Mouse (Mus musculus): ENCODE measurements around the gene Ramp3. TPM values are rescaled to one million over a fixed set of nuclear protein-coding genes. Genes with fewer than 3 reads are reported as not detected.

Gene Ramp3
- polyA plus RNA-seq, 2 experiments, result 4.5 to 10.3 TPM

DNA sequence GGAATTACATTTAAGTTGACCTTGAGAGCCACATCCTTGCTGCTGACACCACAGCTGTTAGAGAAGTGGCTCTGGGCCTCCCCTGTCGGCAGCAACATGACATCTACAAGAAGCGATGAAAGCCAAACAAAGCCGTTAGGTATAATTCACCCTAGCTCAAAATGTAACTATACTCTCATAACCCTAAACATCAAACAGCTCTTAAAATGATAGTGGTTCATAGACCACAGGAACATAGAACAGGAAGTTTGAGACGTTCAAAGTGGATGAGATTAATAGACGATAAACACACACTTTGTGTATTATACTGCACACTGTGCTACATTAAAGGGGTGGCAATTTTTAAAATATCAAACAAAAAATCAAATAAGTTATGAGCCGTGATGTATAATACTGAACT, 46.5 kb downstream of the Ramp3 start:
- Histone ChIP-seq H3K36me3 (ENCODE audit: control insufficient read depth, insufficient read depth, low read length) (no peaks in the 10 kb centered on the region), H3K27me3 (ENCODE audit: control insufficient read depth, insufficient read depth, low read length) (no peaks in the 10 kb centered on the region), H3K9ac (ENCODE audit: low read depth, low read length, severe bottlenecking) (no peak overlapping the region), H3K27ac (replicated peaks; ENCODE audit: low read depth, low read length) (no peak overlapping the region), H3K4me2 (replicated peaks; ENCODE audit: low read depth, low read length, severe bottlenecking) (no peak overlapping the region), H3K4me1 (ENCODE audit: control insufficient read depth, insufficient read depth, low read length) (no peaks in the 10 kb centered on the region), H3K4me3 (replicated peaks; ENCODE audit: low read length) (no peak overlapping the region), H3K9me3 (ENCODE audit: control insufficient read depth, low read length) (no peaks in the 10 kb centered on the region)
- ATAC-seq (ENCODE audit: low FRiP score, low read depth), result no peak
- TF ChIP-seq POLR2A (IDR thresholded peaks at IDR 0.05; ENCODE audit: borderline replicate concordance, extremely low read depth, insufficient read depth, insufficient read length), result no peak
- no peak for DNase-seq (ENCODE audit: low spot score)
- 81% methylated on average over 6 of the region's 6 CpGs for WGBS

DNA sequence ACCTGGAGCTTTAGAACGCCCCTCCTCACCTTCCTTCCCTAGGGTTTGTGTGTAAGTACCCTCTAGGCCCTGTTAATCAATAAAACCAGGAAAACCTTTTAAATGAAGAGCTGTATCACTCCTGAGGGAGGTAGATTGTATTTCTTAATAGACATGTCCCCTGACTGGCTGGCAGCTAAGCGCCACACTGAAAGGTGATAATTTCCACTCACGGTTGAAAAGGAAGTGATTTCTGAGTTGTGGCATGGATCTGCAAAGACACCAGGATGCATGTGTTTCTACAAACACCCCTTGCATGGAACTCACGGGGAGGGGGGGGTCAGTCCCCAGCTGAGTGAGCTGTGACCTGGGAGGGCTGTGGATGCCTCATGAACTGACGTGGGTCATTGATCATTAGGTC, 47.2 kb downstream of the Ramp3 start:
- Histone ChIP-seq H3K27ac (replicated peaks; ENCODE audit: low read depth, low read length) (no peak overlapping the region), H3K4me3 (replicated peaks; ENCODE audit: low read length) (no peak overlapping the region), H3K4me2 (replicated peaks; ENCODE audit: low read depth, low read length, severe bottlenecking) (no peak overlapping the region), H3K4me1 (ENCODE audit: control insufficient read depth, insufficient read depth, low read length) (no peaks in the 10 kb centered on the region), H3K27me3 (ENCODE audit: control insufficient read depth, insufficient read depth, low read length) (no peaks in the 10 kb centered on the region), H3K9me3 (ENCODE audit: control insufficient read depth, low read length) (no peaks in the 10 kb centered on the region), H3K9ac (ENCODE audit: low read depth, low read length, severe bottlenecking) (no peak overlapping the region), H3K36me3 (ENCODE audit: control insufficient read depth, insufficient read depth, low read length) (no peaks in the 10 kb centered on the region)
- ATAC-seq (ENCODE audit: low FRiP score, low read depth), result no peak
- WGBS, result 67% methylated on average over 5 of the region's 5 CpGs
- no peak for DNase-seq (ENCODE audit: low spot score)
- TF ChIP-seq POLR2A (IDR thresholded peaks at IDR 0.05; ENCODE audit: borderline replicate concordance, extremely low read depth, insufficient read depth, insufficient read length), result no peak

DNA sequence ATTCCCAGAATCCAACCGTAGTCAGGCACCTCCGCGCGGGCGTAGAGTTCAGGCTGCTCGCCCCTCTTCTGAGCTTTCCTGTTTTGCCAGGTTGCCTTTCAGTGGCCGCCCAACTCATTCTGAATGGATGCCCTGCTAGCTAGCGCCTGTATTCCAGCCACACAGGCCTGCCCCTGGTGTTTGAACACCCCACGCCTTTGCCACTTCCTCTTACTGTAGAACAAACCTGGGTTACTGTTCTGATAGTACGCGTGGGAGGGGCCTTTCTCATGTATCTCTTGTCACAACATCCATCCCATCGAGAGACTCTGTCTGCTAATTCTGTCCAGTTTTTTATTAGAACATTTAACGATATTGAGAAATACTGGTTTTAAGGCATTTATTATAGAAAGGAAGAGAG, 48.5 kb downstream of the Ramp3 start:
- no peak for TF ChIP-seq POLR2A (IDR thresholded peaks at IDR 0.05; ENCODE audit: borderline replicate concordance, extremely low read depth, insufficient read depth, insufficient read length)
- ATAC-seq (ENCODE audit: low FRiP score, low read depth), result no peak
- H3K27me3 ChIP-seq (ENCODE audit: control insufficient read depth, insufficient read depth, low read length), result no peaks in the 10 kb centered on the region
- H3K4me2 ChIP-seq (replicated peaks; ENCODE audit: low read depth, low read length, severe bottlenecking), result no peak overlapping the region
- no peak overlapping the region for H3K27ac ChIP-seq (replicated peaks; ENCODE audit: low read depth, low read length)
- H3K9ac ChIP-seq (ENCODE audit: low read depth, low read length, severe bottlenecking), result no peak overlapping the region
- WGBS, result 91% methylated on average over 13 of the region's 13 CpGs
- no peaks in the 10 kb centered on the region for H3K9me3 ChIP-seq (ENCODE audit: control insufficient read depth, low read length)
- no peaks in the 10 kb centered on the region for H3K36me3 ChIP-seq (ENCODE audit: control insufficient read depth, insufficient read depth, low read length)
- no peaks in the 10 kb centered on the region for H3K4me1 ChIP-seq (ENCODE audit: control insufficient read depth, insufficient read depth, low read length)
- H3K4me3 ChIP-seq (replicated peaks; ENCODE audit: low read length), result no peak overlapping the region
- DNase-seq (ENCODE audit: low spot score), result no peak

DNA sequence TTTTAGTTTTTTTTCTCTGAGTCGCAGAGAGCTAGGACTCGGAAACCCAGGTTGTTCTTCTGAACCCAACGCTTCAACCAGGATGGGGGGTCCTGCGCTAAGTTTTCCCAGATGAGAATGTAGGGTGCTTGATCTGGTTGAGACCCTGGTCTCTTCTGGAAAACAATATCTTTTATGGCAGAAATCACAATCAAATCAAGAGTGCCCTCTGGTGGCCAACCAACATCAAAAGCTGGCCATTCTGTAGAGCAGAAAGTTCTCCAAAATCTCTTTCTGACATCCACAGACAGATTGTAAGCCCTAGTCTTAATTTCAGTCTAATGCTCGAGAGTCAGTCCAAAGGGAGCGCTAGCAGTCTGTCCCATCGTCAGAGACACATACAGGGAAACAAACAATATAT, 50.1 kb downstream of the Ramp3 start:
- Histone ChIP-seq H3K4me3 (replicated peaks; ENCODE audit: low read length) (no peak overlapping the region), H3K4me1 (ENCODE audit: control insufficient read depth, insufficient read depth, low read length) (no peaks in the 10 kb centered on the region), H3K4me2 (replicated peaks; ENCODE audit: low read depth, low read length, severe bottlenecking) (no peak overlapping the region), H3K9me3 (ENCODE audit: control insufficient read depth, low read length) (no peaks in the 10 kb centered on the region), H3K36me3 (ENCODE audit: control insufficient read depth, insufficient read depth, low read length) (no peaks in the 10 kb centered on the region), H3K27me3 (ENCODE audit: control insufficient read depth, insufficient read depth, low read length) (no peaks in the 10 kb centered on the region), H3K27ac (replicated peaks; ENCODE audit: low read depth, low read length) (no peak overlapping the region), H3K9ac (ENCODE audit: low read depth, low read length, severe bottlenecking) (no peak overlapping the region)
- DNase-seq (ENCODE audit: low spot score), result no peak
- no peak for ATAC-seq (ENCODE audit: low FRiP score, low read depth)
- TF ChIP-seq POLR2A (IDR thresholded peaks at IDR 0.05; ENCODE audit: borderline replicate concordance, extremely low read depth, insufficient read depth, insufficient read length), result no peak
- WGBS, result 91% methylated on average over 7 of the region's 7 CpGs

DNA sequence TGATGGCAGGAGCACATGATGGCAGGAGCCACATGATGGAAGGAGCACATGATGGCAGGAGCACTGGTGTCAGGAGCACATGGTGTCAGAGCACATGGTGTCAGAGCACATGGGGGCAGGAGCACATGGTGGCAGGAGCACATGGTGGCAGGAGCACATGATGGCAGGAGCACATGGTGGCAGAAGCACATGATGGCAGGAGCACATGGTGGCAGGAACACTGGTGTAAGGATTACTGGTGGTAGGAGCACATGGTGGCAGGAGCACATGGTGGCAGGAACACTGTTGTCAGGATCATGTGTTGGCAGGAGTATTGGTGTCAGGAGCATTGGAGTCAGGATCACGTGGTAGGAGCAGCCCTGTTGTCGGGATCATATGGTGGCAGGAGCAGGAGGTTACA, 52.1 kb downstream of the Ramp3 start:
- no peak for ATAC-seq (ENCODE audit: low FRiP score, low read depth)
- H3K9me3 ChIP-seq (ENCODE audit: control insufficient read depth, low read length), result no peaks in the 10 kb centered on the region
- H3K4me2 ChIP-seq (replicated peaks; ENCODE audit: low read depth, low read length, severe bottlenecking), result no peak overlapping the region
- no peak overlapping the region for H3K4me3 ChIP-seq (replicated peaks; ENCODE audit: low read length)
- no peaks in the 10 kb centered on the region for H3K36me3 ChIP-seq (ENCODE audit: control insufficient read depth, insufficient read depth, low read length)
- TF ChIP-seq POLR2A (IDR thresholded peaks at IDR 0.05; ENCODE audit: borderline replicate concordance, extremely low read depth, insufficient read depth, insufficient read length), result no peak
- H3K27ac ChIP-seq (replicated peaks; ENCODE audit: low read depth, low read length), result no peak overlapping the region
- no peak overlapping the region for H3K9ac ChIP-seq (ENCODE audit: low read depth, low read length, severe bottlenecking)
- H3K27me3 ChIP-seq (ENCODE audit: control insufficient read depth, insufficient read depth, low read length), result no peaks in the 10 kb centered on the region
- no peaks in the 10 kb centered on the region for H3K4me1 ChIP-seq (ENCODE audit: control insufficient read depth, insufficient read depth, low read length)
- WGBS, result 83% methylated on average over 2 of the region's 2 CpGs
- no peak for DNase-seq (ENCODE audit: low spot score)

DNA sequence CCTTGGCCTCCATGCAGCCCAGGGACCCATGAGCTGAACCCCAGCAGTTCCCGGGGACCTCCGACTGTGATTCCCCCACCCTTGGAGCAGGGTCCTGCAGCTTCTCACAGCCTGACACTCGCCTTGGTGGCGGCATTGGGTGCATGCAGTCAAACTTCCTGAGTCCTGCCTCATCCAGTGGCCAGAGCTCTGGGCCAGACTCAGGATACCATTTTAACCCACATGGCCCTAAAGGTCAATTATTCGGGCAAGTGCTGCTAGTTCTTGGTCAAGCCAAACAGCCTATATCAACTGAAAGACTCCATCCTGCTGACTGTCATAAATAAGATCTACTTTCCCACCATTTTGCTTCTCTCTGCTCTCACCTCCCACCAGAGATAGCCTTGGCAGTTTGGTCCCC, 62.4 kb downstream of the Ramp3 start:
- no peak for DNase-seq (ENCODE audit: low spot score)

More for the DNA sequence above, 62.4 kb downstream of the Ramp3 start:
- no peak for ATAC-seq (ENCODE audit: low FRiP score, low read depth)
- Histone ChIP-seq H3K9me3 (ENCODE audit: control insufficient read depth, low read length) (no peaks in the 10 kb centered on the region), H3K4me2 (replicated peaks; ENCODE audit: low read depth, low read length, severe bottlenecking) (no peak overlapping the region), H3K36me3 (ENCODE audit: control insufficient read depth, insufficient read depth, low read length) (no peaks in the 10 kb centered on the region), H3K27me3 (ENCODE audit: control insufficient read depth, insufficient read depth, low read length) (no peaks in the 10 kb centered on the region), H3K27ac (replicated peaks; ENCODE audit: low read depth, low read length) (no peak overlapping the region), H3K4me1 (ENCODE audit: control insufficient read depth, insufficient read depth, low read length) (no peaks in the 10 kb centered on the region), H3K9ac (ENCODE audit: low read depth, low read length, severe bottlenecking) (no peak overlapping the region), H3K4me3 (replicated peaks; ENCODE audit: low read length) (no peak overlapping the region)
- no peak for TF ChIP-seq POLR2A (IDR thresholded peaks at IDR 0.05; ENCODE audit: borderline replicate concordance, extremely low read depth, insufficient read depth, insufficient read length)
- 89% methylated on average over 5 of the region's 5 CpGs for WGBS
